Mouse (Mus musculus): ENCODE measurements around the gene Krtap4-6. TPM values are rescaled to one million over a fixed set of nuclear protein-coding genes. Genes with fewer than 3 reads are reported as not detected.
"Not testable (repeated sequence)": the region's sequence is repeated elsewhere in the genome, so short reads cannot be mapped to it uniquely, and the experiment has no call there.

Krtap4-6 gene
- not detected in 2 replicates for polyA plus RNA-seq (2016; fragmentation: Nextera tagmentation; extraction: Ambion mirVana)

- no peaks in the 10 kb centered on the region; the same call in 1 of the 2 replicates for H3K9me3 ChIP-seq
- no peaks in the 10 kb centered on the region for H3K36me3 ChIP-seq (replicated peaks)
- H3K4me3 ChIP-seq = no peak within 1 kb of the TSS
- no peaks in the 10 kb centered on the region for H3K4me1 ChIP-seq
- no peak for DNase-seq (ENCODE audit: extremely low spot score, low spot score)
- H3K27me3 ChIP-seq (ENCODE audit: poor library complexity, severe bottlenecking) = no peaks in the 10 kb centered on the region
- H3K27ac ChIP-seq = 0 out of 2 replicates have a peak within 1 kb of the TSS, but pooled peaks have one; percentile 15
Observed at GRCm38 (mm10) chr11:99665860-99666259, at the start of gene Krtap4-6. Krtap4-6 (minus strand) TSS chr11:99665960.

GRCm38 (mm10) chr11:99690463-99690862, 24.7 kb upstream of the Krtap4-6 start, which contains the start of gene Gm14190:
Gm14190 (minus strand) TSS chr11:99690740.
- Histone ChIP-seq H3K27ac (no peak within 1 kb of the TSS), H3K36me3 (replicated peaks) (no peaks in the 10 kb centered on the region), H3K4me1 (no peaks in the 10 kb centered on the region), H3K4me3 (no peak within 1 kb of the TSS), H3K27me3 (ENCODE audit: poor library complexity, severe bottlenecking) (no peaks in the 10 kb centered on the region), H3K9me3 (no peaks in the 10 kb centered on the region)
- WGBS = 84% methylated on average over 1 of the region's 1 CpGs
- no peak for DNase-seq (ENCODE audit: extremely low spot score, low spot score)

- not testable (repeated sequence) for H3K4me3 ChIP-seq; DNase-seq (ENCODE audit: extremely low spot score, low spot score); H3K27me3 ChIP-seq (ENCODE audit: poor library complexity, severe bottlenecking); H3K36me3 ChIP-seq (replicated peaks); H3K4me1 ChIP-seq; H3K9me3 ChIP-seq; H3K27ac ChIP-seq
- 77% methylated on average over 1 of the region's 1 CpGs for WGBS
Observed at GRCm38 (mm10) chr11:99685235-99685634, 19.5 kb upstream of the Krtap4-6 start.

- WGBS = 89% methylated on average over 2 of the region's 2 CpGs
- Histone ChIP-seq H3K4me3 (no peak overlapping the region), H3K9me3 (no peaks in the 10 kb centered on the region), H3K27me3 (ENCODE audit: poor library complexity, severe bottlenecking) (no peaks in the 10 kb centered on the region), H3K36me3 (replicated peaks) (no peaks in the 10 kb centered on the region), H3K4me1 (no peaks in the 10 kb centered on the region), H3K27ac (no peak overlapping the region)
- no peak for DNase-seq (ENCODE audit: extremely low spot score, low spot score)
Observed at GRCm38 (mm10) chr11:99683481-99683880, 17.7 kb upstream of the Krtap4-6 start.

GRCm38 (mm10) chr11:99662802-99663201, 3.0 kb downstream of the Krtap4-6 start:
- Histone ChIP-seq H3K4me3 (no peak overlapping the region), H3K36me3 (replicated peaks) (no peaks in the 10 kb centered on the region), H3K4me1 (no peaks in the 10 kb centered on the region), H3K9me3 (no peaks in the 10 kb centered on the region; the same call in 1 of the 2 replicates), H3K27me3 (ENCODE audit: poor library complexity, severe bottlenecking) (no peaks in the 10 kb centered on the region), H3K27ac (no peak overlapping the region)
- no peak for DNase-seq (ENCODE audit: extremely low spot score, low spot score)
- 92% methylated on average over 10 of the region's 10 CpGs for WGBS

- H3K4me1 ChIP-seq = peaks cover 5% of the 10 kb centered on the region; the same call in 1 of the 2 replicates
- 90% methylated on average over 4 of the region's 4 CpGs for WGBS
- no peaks in the 10 kb centered on the region for H3K9me3 ChIP-seq
- no peaks in the 10 kb centered on the region for H3K36me3 ChIP-seq (replicated peaks)
- H3K4me3 ChIP-seq = no peak overlapping the region
- H3K27me3 ChIP-seq (ENCODE audit: poor library complexity, severe bottlenecking) = no peaks in the 10 kb centered on the region
- no peak overlapping the region for H3K27ac ChIP-seq
- no peak for DNase-seq (ENCODE audit: extremely low spot score, low spot score)
Observed at GRCm38 (mm10) chr11:99659256-99659655, 6.5 kb downstream of the Krtap4-6 start.

- H3K27ac ChIP-seq = 0 out of 2 replicates have a peak within 1 kb of the TSS, but pooled peaks have one; percentile 20
- H3K36me3 ChIP-seq (replicated peaks); H3K9me3 ChIP-seq; H3K27me3 ChIP-seq (ENCODE audit: poor library complexity, severe bottlenecking); H3K4me3 ChIP-seq; H3K4me1 ChIP-seq; DNase-seq (ENCODE audit: extremely low spot score, low spot score): not testable (repeated sequence)
- 64% methylated on average over 10 of the region's 10 CpGs for WGBS
Observed at GRCm38 (mm10) chr11:99658467-99659010, 7.2 kb downstream of the Krtap4-6 start, which contains the start of gene Gm11563. Gm11563 (minus strand) TSS chr11:99658960.

- Histone ChIP-seq H3K4me1 (peaks cover 5% of the 10 kb centered on the region; the same call in 1 of the 2 replicates), H3K36me3 (replicated peaks) (no peaks in the 10 kb centered on the region), H3K27me3 (ENCODE audit: poor library complexity, severe bottlenecking) (no peaks in the 10 kb centered on the region), H3K4me3 (no peak overlapping the region), H3K27ac (no peak overlapping the region), H3K9me3 (no peaks in the 10 kb centered on the region)
- DNase-seq (ENCODE audit: extremely low spot score, low spot score) = no peak
- 60% methylated on average over 5 of the region's 5 CpGs for WGBS
Observed at GRCm38 (mm10) chr11:99657051-99657450, 8.7 kb downstream of the Krtap4-6 start.

GRCm38 (mm10) chr11:99650136-99650535, 15.6 kb downstream of the Krtap4-6 start, which contains the start of gene Gm11555:
Gm11555 (minus strand) TSS chr11:99650236.
- WGBS = 79% methylated on average over 2 of the region's 2 CpGs
- DNase-seq (ENCODE audit: extremely low spot score, low spot score) = no peak
- H3K9me3 ChIP-seq = no peaks in the 10 kb centered on the region
- H3K36me3 ChIP-seq (replicated peaks) = no peaks in the 10 kb centered on the region
- H3K4me1 ChIP-seq = no peaks in the 10 kb centered on the region
- no peak within 1 kb of the TSS for H3K27ac ChIP-seq
- H3K27me3 ChIP-seq (ENCODE audit: poor library complexity, severe bottlenecking) = no peaks in the 10 kb centered on the region
- no peak within 1 kb of the TSS for H3K4me3 ChIP-seq

GRCm38 (mm10) chr11:99646444-99646843, 19.3 kb downstream of the Krtap4-6 start:
- 90% methylated on average over 15 of the region's 15 CpGs for WGBS
- Histone ChIP-seq H3K27ac (no peak overlapping the region), H3K27me3 (ENCODE audit: poor library complexity, severe bottlenecking) (no peaks in the 10 kb centered on the region), H3K4me3 (no peak overlapping the region), H3K36me3 (replicated peaks) (no peaks in the 10 kb centered on the region), H3K4me1 (no peaks in the 10 kb centered on the region), H3K9me3 (no peaks in the 10 kb centered on the region)
- no peak for DNase-seq (ENCODE audit: extremely low spot score, low spot score)

- WGBS = 81% methylated on average over 3 of the region's 3 CpGs
- H3K4me1 ChIP-seq = no peaks in the 10 kb centered on the region
- H3K4me3 ChIP-seq = no peak overlapping the region
- DNase-seq (ENCODE audit: extremely low spot score, low spot score) = no peak
- H3K9me3 ChIP-seq = no peaks in the 10 kb centered on the region
- no peaks in the 10 kb centered on the region for H3K36me3 ChIP-seq (replicated peaks)
- no peak overlapping the region for H3K27ac ChIP-seq
- no peaks in the 10 kb centered on the region for H3K27me3 ChIP-seq (ENCODE audit: poor library complexity, severe bottlenecking)
Observed at GRCm38 (mm10) chr11:99644351-99644750, 21.4 kb downstream of the Krtap4-6 start.

- not testable (repeated sequence) for H3K4me3 ChIP-seq; H3K9me3 ChIP-seq; H3K36me3 ChIP-seq (replicated peaks); H3K27ac ChIP-seq; H3K4me1 ChIP-seq; H3K27me3 ChIP-seq (ENCODE audit: poor library complexity, severe bottlenecking); DNase-seq (ENCODE audit: extremely low spot score, low spot score)
- WGBS = 85% methylated on average over 9 of the region's 9 CpGs
Observed at GRCm38 (mm10) chr11:99643635-99644139, 22.1 kb downstream of the Krtap4-6 start, which contains the start of gene Krtap4-7. Krtap4-7 (minus strand) TSS chr11:99644089.

GRCm38 (mm10) chr11:99640926-99641325, 24.8 kb downstream of the Krtap4-6 start:
- Histone ChIP-seq H3K27ac (no peak overlapping the region), H3K4me1 (no peaks in the 10 kb centered on the region), H3K36me3 (replicated peaks) (no peaks in the 10 kb centered on the region), H3K9me3 (no peaks in the 10 kb centered on the region), H3K4me3 (no peak overlapping the region), H3K27me3 (ENCODE audit: poor library complexity, severe bottlenecking) (no peaks in the 10 kb centered on the region)
- WGBS = 59% methylated on average over 1 of the region's 1 CpGs
- no peak for DNase-seq (ENCODE audit: extremely low spot score, low spot score)
